Mouse (Mus musculus) right cerebral cortex, postnatal 10 days (tissue): ENCODE measurements around the gene Fbxw27.
"Not testable (repeated sequence)": the region's sequence is repeated elsewhere in the genome, so short reads cannot be mapped to it uniquely, and the experiment has no call there.

Source experiments
- DNase-seq, 2 experiments: peaks; one replicate each; pipeline ENCODE4 v3.0.0; 2021; ENCODE audit warnings: low spot score in 2 of 2

The Fbxw27 gene

GRCm38 (mm10) chr9:109790570-109790969 lies at the start of gene Fbxw27:
Gene Fbxw27 (minus strand): TSS chr9:109790670.
- not testable (repeated sequence) for DNase-seq

DNA sequence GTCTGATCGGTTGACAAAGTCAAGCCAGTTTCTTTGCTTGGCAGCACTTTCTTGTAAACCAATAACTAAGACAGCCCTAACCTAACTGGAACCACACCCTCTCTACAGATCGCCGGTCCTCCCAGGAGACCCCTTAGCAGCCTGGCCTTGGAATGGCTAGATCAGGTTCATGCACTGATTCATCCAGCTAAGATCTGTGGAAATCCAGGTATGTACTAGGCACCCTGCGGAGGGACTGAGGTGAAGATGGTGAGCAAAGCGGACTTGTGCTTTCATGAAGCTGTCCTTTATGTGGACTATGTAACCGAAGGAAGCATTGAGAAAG lies 42.6 kb upstream of the Fbxw27 start:
- no peak for DNase-seq

- DNase-seq, result peak; percentile 87 to 88
These were observed 42.1 kb upstream of the Fbxw27 start, which contains the start of gene Nme6 for GRCm38 (mm10) chr9:109832391-109833087. Gene Nme6 (plus strand): TSS chr9:109832749.

DNA sequence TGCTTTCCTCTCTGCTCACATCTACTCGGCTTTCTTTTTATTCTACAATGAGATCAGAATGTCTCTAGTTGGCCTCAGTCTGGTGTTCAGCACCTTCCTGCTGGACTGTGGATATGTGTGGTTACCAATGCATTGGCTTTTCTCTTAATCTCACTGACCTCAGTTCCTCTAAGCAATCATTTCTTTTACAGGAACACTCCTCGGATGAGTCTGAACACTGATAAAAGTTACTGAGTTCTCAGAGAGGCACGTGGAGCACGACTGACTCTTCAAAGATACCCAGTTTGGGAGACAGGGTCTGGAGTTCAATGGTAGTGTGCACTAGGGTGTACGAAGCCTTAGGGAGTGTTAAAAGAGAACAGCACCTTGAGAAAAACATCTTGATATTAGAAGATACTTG lies 35.7 kb upstream of the Fbxw27 start:
- no peak for DNase-seq

DNA sequence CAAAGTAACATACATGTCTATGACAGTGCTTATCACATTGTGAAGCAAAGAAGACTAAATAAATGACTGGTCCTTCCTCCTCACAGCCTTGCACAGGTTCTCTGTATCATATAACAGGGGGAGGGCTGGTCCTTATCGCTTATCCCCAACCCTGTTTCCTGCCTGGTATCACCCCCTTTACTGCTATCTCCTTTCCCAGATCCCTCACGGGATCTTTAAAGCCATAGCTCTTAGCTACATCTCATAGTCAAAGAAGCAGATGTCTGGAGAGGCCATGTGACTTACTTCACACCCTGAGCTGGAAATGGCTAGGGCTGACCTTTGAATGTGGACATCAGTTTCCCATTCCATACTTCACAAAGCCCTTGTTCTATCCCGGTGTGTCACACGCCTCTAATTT lies 35.3 kb upstream of the Fbxw27 start:
- no peak for DNase-seq

- DNase-seq, result no peak
These were observed 25.9 kb upstream of the Fbxw27 start for GRCm38 (mm10) chr9:109816341-109816740.

DNA sequence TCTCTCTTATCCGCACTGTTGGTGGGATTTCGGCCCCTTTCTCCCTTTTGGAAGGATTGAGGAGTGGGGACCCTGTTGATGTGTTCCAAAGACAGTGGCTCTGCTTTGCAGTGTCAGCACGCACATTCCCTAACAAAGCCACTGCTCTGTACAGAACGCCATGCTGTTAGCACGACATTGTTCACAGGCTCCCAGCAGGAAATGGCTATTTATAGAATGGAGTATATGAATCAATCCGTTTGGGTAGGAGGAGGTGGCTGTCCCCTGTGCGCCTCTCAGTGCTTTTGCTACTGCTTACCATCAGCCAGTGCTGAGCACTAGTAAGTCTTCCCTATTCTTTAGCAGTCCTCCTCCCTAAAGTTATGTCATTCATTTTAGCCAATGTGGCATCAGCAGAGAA lies 23.0 kb upstream of the Fbxw27 start:
- peak in 1 of 2 experiments; percentile 20 for DNase-seq

GRCm38 (mm10) chr9:109811980-109812379 lies 21.5 kb upstream of the Fbxw27 start, which contains the start of gene Spink8:
Gene Spink8 (plus strand): TSS chr9:109812280.
- no peak for DNase-seq

DNA sequence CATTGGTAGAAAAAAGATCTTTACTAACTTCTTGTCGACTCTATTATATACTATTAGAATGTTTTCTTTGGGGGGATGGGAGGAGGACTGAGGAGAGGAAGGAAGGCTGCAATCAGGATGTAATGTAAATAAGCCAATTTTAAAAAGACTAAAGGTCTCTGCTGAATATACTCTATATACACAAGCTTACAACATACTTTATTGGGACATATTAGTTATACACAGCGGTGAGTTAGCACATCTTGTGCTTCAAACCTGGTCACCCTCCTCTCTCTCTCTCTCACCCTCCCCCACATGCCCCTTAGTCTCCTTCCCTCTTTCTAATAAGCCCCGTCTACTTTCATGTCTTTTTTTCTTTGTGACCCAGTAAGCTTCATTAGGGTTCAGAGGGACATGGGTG lies 17.4 kb upstream of the Fbxw27 start:
- DNase-seq, result no peak

DNA sequence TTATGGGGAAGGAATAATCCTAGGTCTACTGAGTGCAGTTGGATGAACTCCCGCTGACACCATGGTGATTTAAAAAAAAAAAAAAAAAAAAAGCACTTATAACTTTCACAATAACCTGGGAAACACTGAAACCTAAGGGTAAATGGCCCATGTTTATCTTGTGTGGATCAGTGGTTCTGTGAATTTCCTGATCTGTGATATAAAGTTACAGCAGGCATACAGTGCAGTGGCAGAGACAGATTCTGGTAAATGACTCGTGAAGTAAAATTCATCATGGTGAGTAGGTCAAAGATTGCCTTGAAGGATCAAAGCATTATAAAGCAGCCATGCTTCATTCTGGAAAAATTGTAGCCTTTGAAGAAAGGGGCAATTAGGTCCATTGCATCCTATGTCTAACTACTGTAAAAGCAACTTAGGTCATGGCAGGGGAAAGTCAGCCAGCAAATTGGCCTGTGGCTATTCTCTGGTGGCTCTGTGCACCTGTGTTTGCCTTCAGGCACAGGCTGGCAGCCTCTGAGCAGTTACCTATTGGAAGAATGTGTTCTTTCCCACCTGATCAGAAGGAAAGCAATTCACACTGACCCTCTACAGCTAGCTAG lies 16.3 kb upstream of the Fbxw27 start:
- no peak for DNase-seq

DNA sequence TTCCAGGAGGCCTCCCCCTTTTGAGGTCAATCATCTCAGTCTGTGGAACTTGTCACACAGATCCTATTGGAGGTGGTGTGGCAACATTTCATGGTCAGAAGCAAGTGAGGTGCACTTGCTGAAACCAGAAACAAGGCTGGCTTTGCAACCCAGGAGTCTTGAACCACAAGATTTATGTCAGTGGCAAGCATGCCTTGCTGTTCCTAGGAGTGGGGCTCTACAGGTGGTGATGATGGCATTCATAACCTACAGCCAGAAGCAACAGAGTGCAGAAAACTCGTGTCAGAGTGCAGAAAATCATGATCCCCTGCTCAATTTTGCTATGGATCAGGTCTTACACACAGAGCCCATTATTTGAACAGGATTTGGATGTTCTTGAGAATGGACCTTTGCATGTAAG lies 15.8 kb upstream of the Fbxw27 start:
- DNase-seq, result no peak

- DNase-seq, result not testable (repeated sequence)
These were observed 15.1 kb upstream of the Fbxw27 start for GRCm38 (mm10) chr9:109805596-109805995.

DNA sequence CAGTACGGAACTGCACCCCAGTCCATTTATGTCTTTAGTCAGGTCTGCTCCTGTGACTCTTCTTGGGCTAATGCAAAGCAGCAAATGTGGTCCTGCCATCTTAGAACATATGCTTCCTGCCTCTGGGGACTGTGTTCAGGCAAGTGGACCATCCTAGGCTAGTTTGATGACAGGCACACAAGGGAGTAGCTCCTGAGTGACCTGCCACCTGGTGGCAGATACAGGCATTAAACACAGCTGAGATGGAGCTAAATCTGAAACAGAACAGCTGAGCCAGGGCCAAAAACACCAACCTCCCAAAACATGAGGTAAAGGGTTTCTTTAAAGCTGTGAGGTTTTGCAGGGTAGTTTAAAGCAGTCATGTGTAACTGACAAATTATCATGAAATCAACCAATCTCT lies 7.6 kb upstream of the Fbxw27 start:
- peak; percentile 20 to 24 for DNase-seq

DNA sequence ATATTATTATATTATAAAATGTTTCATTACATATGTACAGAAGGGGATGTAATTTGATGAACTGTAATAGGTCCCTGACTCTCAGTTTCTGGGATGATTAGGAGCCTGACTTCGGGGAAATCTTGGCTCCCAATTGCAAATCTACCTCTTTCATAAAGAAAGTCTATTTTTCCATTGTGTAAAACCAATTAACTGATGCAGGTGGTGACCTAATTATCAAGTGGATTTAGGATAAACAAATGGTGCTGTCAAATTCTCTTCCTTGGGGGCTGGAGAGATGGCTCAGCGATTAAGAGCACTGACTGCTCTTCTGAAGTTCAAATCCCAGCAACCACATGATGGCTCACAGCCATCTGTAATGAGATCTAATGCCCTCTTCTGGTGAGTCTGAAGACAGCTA lies 5.3 kb upstream of the Fbxw27 start:
- DNase-seq, result no peak

DNA sequence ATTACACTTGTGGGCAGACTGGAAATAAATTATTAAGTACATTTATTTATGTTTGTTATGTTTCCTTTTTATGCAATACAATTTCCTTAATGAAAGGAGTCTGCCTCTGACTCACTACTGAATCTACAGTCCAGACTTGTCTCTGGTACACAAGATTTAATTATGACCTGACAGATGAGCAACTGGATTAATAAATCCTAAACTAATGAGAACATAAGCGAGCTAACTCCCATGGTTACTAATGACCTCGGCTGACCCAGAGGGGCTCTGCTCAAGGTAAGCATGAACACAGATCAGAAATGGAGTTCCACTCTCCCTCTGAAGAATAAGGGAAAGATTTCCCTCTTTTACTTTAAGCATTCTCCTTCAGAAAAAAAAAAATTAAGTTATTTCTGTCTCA lies 4.8 kb upstream of the Fbxw27 start:
- DNase-seq, result no peak

GRCm38 (mm10) chr9:109766841-109767240 lies 23.6 kb downstream of the Fbxw27 start:
- not testable (repeated sequence) for DNase-seq

GRCm38 (mm10) chr9:109745989-109746388 lies 44.5 kb downstream of the Fbxw27 start, which contains the start of gene Fbxw26:
Gene Fbxw26 (minus strand): TSS chr9:109746089.
- DNase-seq, result not testable (repeated sequence)
